Mouse (Mus musculus) liver, adult 2 months (tissue): Measurements from ENCODE around the gene Cct4.

Experiments used
- CTCF ChIP-seq: fragments of 200-500 bp; IDR thresholded peaks from 2 replicates; pipeline ENCODE4 v1.5.1; 2011; ENCODE audit warnings: low read depth, low read length, control low read depth
- POLR2A ChIP-seq: fragments of 200-500 bp; IDR thresholded peaks from 2 replicates; pipeline ENCODE4 v1.6.1; 2011; ENCODE audit warnings: low read length, control low read depth; ENCODE audit not compliant: insufficient read depth; ENCODE audit errors: extremely low read depth

GRCm38 (mm10) chr11:23020116-23020770 lies 29.9 kb downstream of the Cct4 start:
- TF ChIP-seq POLR2A (no peak), CTCF (no peak)
